Mouse (Mus musculus) gastrocnemius, postnatal 10 days (tissue): ENCODE measurements around the gene Ccl7. TPM values are rescaled to one million over a fixed set of nuclear protein-coding genes. Genes with fewer than 3 reads are reported as not detected.

Source experiments
- DNase-seq: peaks from one replicate; pipeline ENCODE4 v3.0.0; 2021; ENCODE audit warnings: mixed read lengths
- total RNA-seq, 2 experiments: library from RNA; stranded (reverse); gene quantifications; 2 replicates each; pipeline ENCODE4 v1.2.3; 2021

Ccl7 gene
- total RNA-seq, 2 experiments from 2014 or later: 0.94 to 1.2 TPM

- DNase-seq: peak; percentile 70
These were observed 10.2 kb upstream of the Ccl7 start, which contains the start of gene Ccl2 for GRCm38 (mm10) chr11:82035356-82035755. Ccl2 (plus strand) TSS chr11:82035571.

GRCm38 (mm10) chr11:82035857-82036256 lies 9.7 kb upstream of the Ccl7 start:
- DNase-seq: no peak

GRCm38 (mm10) chr11:82038535-82038934 lies 7.0 kb upstream of the Ccl7 start, which contains the start of gene Gm17268:
Gm17268 (minus strand) TSS chr11:82038562.
- DNase-seq: no peak

GRCm38 (mm10) chr11:82039132-82039660 lies 6.3 kb upstream of the Ccl7 start:
- no peak for DNase-seq

GRCm38 (mm10) chr11:82041671-82042080 lies 3.8 kb upstream of the Ccl7 start:
- no peak for DNase-seq

- DNase-seq: peak; percentile 45
These were observed 2.4 kb downstream of the Ccl7 start for GRCm38 (mm10) chr11:82047746-82048415.

GRCm38 (mm10) chr11:82053849-82054248 lies 8.3 kb downstream of the Ccl7 start:
- no peak for DNase-seq

GRCm38 (mm10) chr11:82057646-82058045 lies 12.1 kb downstream of the Ccl7 start, which contains the start of gene Ccl11:
Ccl11 (plus strand) TSS chr11:82057823.
- DNase-seq: no peak

- DNase-seq: no peak
These were observed 16.7 kb downstream of the Ccl7 start for GRCm38 (mm10) chr11:82062226-82062625.

GRCm38 (mm10) chr11:82063454-82063853 lies 17.9 kb downstream of the Ccl7 start:
- DNase-seq: no peak

- no peak for DNase-seq
These were observed 21.6 kb downstream of the Ccl7 start for GRCm38 (mm10) chr11:82066953-82067571.

GRCm38 (mm10) chr11:82071076-82071475 lies 25.6 kb downstream of the Ccl7 start:
- DNase-seq: no peak

GRCm38 (mm10) chr11:82072374-82072773 lies 26.9 kb downstream of the Ccl7 start:
- no peak for DNase-seq

- no peak for DNase-seq
These were observed 27.5 kb downstream of the Ccl7 start for GRCm38 (mm10) chr11:82072984-82073383.

GRCm38 (mm10) chr11:82073686-82074085 lies 28.2 kb downstream of the Ccl7 start:
- DNase-seq: no peak

GRCm38 (mm10) chr11:82077031-82077430 lies 31.5 kb downstream of the Ccl7 start:
- no peak for DNase-seq

GRCm38 (mm10) chr11:82078136-82078730 lies 32.7 kb downstream of the Ccl7 start:
- no peak for DNase-seq

- no peak for DNase-seq
These were observed 35.4 kb downstream of the Ccl7 start for GRCm38 (mm10) chr11:82080865-82081264.

GRCm38 (mm10) chr11:82084360-82084759 lies 38.8 kb downstream of the Ccl7 start:
- no peak for DNase-seq
